ENCODE assay signal across 21 mouse cellular contexts in the genomic region with DNA sequence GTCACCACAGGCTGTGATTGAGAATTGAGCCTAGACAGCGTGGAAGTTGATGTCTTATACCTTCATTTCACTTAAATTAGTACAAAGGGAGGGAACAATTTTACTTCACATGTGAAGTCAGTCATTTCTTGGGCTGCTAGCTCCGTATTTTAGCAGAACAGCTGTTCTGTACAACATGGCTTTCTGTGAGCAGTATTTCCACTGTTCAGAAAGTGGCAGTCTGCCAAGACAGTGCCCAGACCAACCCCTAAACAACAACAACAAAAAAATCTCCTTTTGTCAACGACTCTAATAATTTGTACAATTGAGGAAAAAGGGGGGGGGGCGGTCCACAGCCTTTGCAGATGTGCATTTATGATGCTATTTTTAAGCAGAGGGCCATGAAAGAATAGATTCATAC.
A peak's percentile ranks its signal among the peaks of the same experiment; 100 is the strongest.
DNase-seq lines count a peak whose midpoint lies in the region; ATAC-seq and TF ChIP-seq lines count a peak whose summit lies in the region.
"Had no signal": no experiment of that assay in that cellular context is flagged by ENCODE, and none has a peak within 500 bp of the region (broad histone marks: within the 10 kb centered on the region; RNA-seq: fewer than 3 reads in every experiment).

No protein-coding gene starts in this region.

- H3K4me3 ChIP-seq in hindbrain, embryonic 13.5 days, result no peak overlapping the region
- H3K4me3 ChIP-seq in hindbrain, embryonic 12.5 days, result no peak overlapping the region
- H3K4me3 ChIP-seq in lung, embryonic 14.5 days (ENCODE audit: low read depth, low read length), result no peak overlapping the region
- H3K4me3 ChIP-seq in lung, postnatal 0 days (ENCODE audit: low read depth, low read length), result no peak overlapping the region
- no peak overlapping the region for H3K4me3 ChIP-seq in forebrain, embryonic 15.5 days
- H3K4me3 ChIP-seq: embryonic facial prominence, embryonic 12.5 days; gastrocnemius, adult 2 months; heart, embryonic 13.5 days; midbrain, embryonic 10.5 days had no signal

- ATAC-seq in hindbrain, embryonic 13.5 days (ENCODE audit: low FRiP score), result no peak
- no peak for ATAC-seq in hindbrain, embryonic 12.5 days (ENCODE audit: low FRiP score)
- no peak for ATAC-seq in lung, embryonic 14.5 days (ENCODE audit: insufficient read depth)
- ATAC-seq in lung, postnatal 0 days, result no peak
- ATAC-seq in forebrain, embryonic 15.5 days (replicated peaks), result peak; percentile 85
- ATAC-seq: intestine, postnatal 0 days had no signal

- H3K4me2 ChIP-seq in hindbrain, embryonic 13.5 days, result no peak overlapping the region
- H3K4me2 ChIP-seq in hindbrain, embryonic 12.5 days (replicated peaks), result no peak overlapping the region
- no peak overlapping the region for H3K4me2 ChIP-seq in lung, embryonic 14.5 days
- no peak overlapping the region for H3K4me2 ChIP-seq in lung, postnatal 0 days (replicated peaks; ENCODE audit: low read depth, low read length)
- no peak overlapping the region for H3K4me2 ChIP-seq in forebrain, embryonic 15.5 days (replicated peaks)
- H3K4me2 ChIP-seq: embryonic facial prominence, embryonic 12.5 days; heart, embryonic 13.5 days had no signal

- no peak overlapping the region for H3K9ac ChIP-seq in hindbrain, embryonic 13.5 days
- H3K9ac ChIP-seq in hindbrain, embryonic 12.5 days, result no peak overlapping the region
- H3K9ac ChIP-seq in lung, embryonic 14.5 days, result no peak overlapping the region
- H3K9ac ChIP-seq in lung, postnatal 0 days (replicated peaks; ENCODE audit: low read depth), result no peak overlapping the region
- H3K9ac ChIP-seq in forebrain, embryonic 15.5 days (replicated peaks), result no peak overlapping the region
- H3K9ac ChIP-seq: embryonic facial prominence, embryonic 12.5 days; heart, embryonic 13.5 days had no signal

- DNase-seq in lung, embryonic 14.5 days, result peak; percentile 11
- no peak for DNase-seq in lung, postnatal 0 days (ENCODE audit: low spot score)
- DNase-seq in adipocyte (ENCODE audit: low spot score), result peak; percentile 7
- DNase-seq in gastrocnemius, postnatal 10 days, result no peak
- DNase-seq: adrenal gland, adult 8-10 months; cerebellum, adult 2 months; gastrocnemius, adult 2 months; heart, adult 11 months; heart, postnatal 4 days; liver; lung, adult 18-20 months; lung, postnatal 4 days; thymus, postnatal 4 days had no signal

- H3K4me1 ChIP-seq in hindbrain, embryonic 13.5 days (replicated peaks), result peaks cover 8% of the 10 kb centered on the region; the same call in 1 of the 2 replicates
- H3K4me1 ChIP-seq in hindbrain, embryonic 12.5 days, result no peaks in the 10 kb centered on the region
- H3K4me1 ChIP-seq in lung, embryonic 14.5 days (ENCODE audit: insufficient read depth), result no peaks in the 10 kb centered on the region
- no peaks in the 10 kb centered on the region for H3K4me1 ChIP-seq in lung, postnatal 0 days (ENCODE audit: insufficient read depth, low read depth, low read length)
- H3K4me1 ChIP-seq in forebrain, embryonic 15.5 days, result peaks cover 12% of the 10 kb centered on the region
- H3K4me1 ChIP-seq: embryonic facial prominence, embryonic 12.5 days; heart, embryonic 13.5 days; midbrain, embryonic 10.5 days had no signal

- TF ChIP-seq EP300 in lung, postnatal 0 days (IDR thresholded peaks at IDR 0.05), result no peak

- no peaks in the 10 kb centered on the region for H3K36me3 ChIP-seq in hindbrain, embryonic 13.5 days
- H3K36me3 ChIP-seq in hindbrain, embryonic 12.5 days, result no peaks in the 10 kb centered on the region
- no peaks in the 10 kb centered on the region for H3K36me3 ChIP-seq in lung, embryonic 14.5 days (ENCODE audit: insufficient read depth)
- no peaks in the 10 kb centered on the region for H3K36me3 ChIP-seq in lung, postnatal 0 days (ENCODE audit: insufficient read depth, low read length)
- H3K36me3 ChIP-seq in forebrain, embryonic 15.5 days, result no peaks in the 10 kb centered on the region
- H3K36me3 ChIP-seq: embryonic facial prominence, embryonic 12.5 days; heart, embryonic 13.5 days; midbrain, embryonic 10.5 days had no signal

- no peak for TF ChIP-seq CTCF in lung, embryonic 14.5 days (IDR thresholded peaks at IDR 0.05; ENCODE audit: low read depth)
- no peak for TF ChIP-seq CTCF in lung, postnatal 0 days (IDR thresholded peaks at IDR 0.05)

- H3K27me3 ChIP-seq in hindbrain, embryonic 13.5 days, result no peaks in the 10 kb centered on the region
- no peaks in the 10 kb centered on the region for H3K27me3 ChIP-seq in hindbrain, embryonic 12.5 days
- no peaks in the 10 kb centered on the region for H3K27me3 ChIP-seq in lung, embryonic 14.5 days (ENCODE audit: insufficient read depth, low read length)
- H3K27me3 ChIP-seq in lung, postnatal 0 days (replicated peaks; ENCODE audit: insufficient read depth, low read length), result no peaks in the 10 kb centered on the region
- H3K27me3 ChIP-seq in forebrain, embryonic 15.5 days, result no peaks in the 10 kb centered on the region
- H3K27me3 ChIP-seq: embryonic facial prominence, embryonic 12.5 days; heart, embryonic 13.5 days had no signal

- no peaks in the 10 kb centered on the region for H3K9me3 ChIP-seq in hindbrain, embryonic 13.5 days
- H3K9me3 ChIP-seq in hindbrain, embryonic 12.5 days (replicated peaks), result no peaks in the 10 kb centered on the region
- H3K9me3 ChIP-seq in lung, embryonic 14.5 days (ENCODE audit: low read depth, low read length), result no peaks in the 10 kb centered on the region
- H3K9me3 ChIP-seq in lung, postnatal 0 days (ENCODE audit: low read length), result no peaks in the 10 kb centered on the region
- 0 out of 2 replicates have a peak, but pooled peaks cover 2% of the 10 kb centered on the region for H3K9me3 ChIP-seq in forebrain, embryonic 15.5 days
- H3K9me3 ChIP-seq: embryonic facial prominence, embryonic 12.5 days; midbrain, embryonic 10.5 days had no signal

- WGBS in hindbrain, embryonic 13.5 days, result 55% methylated on average over 4 of the region's 4 CpGs
- 82% methylated on average over 4 of the region's 4 CpGs for WGBS in hindbrain, embryonic 12.5 days
- WGBS in lung, embryonic 14.5 days, result 51% methylated on average over 4 of the region's 4 CpGs
- WGBS in lung, postnatal 0 days, result 66% methylated on average over 4 of the region's 4 CpGs
- WGBS in forebrain, embryonic 15.5 days, result 20% methylated on average over 4 of the region's 4 CpGs

- H3K27ac ChIP-seq in hindbrain, embryonic 13.5 days, result peak overlapping the region; percentile 67; the same call in 1 of the 2 replicates
- no peak overlapping the region for H3K27ac ChIP-seq in hindbrain, embryonic 12.5 days
- H3K27ac ChIP-seq in lung, embryonic 14.5 days (ENCODE audit: low read depth), result no peak overlapping the region
- no peak overlapping the region for H3K27ac ChIP-seq in lung, postnatal 0 days (ENCODE audit: low read length)
- peak overlapping the region; percentile 82 for H3K27ac ChIP-seq in forebrain, embryonic 15.5 days (replicated peaks)
- H3K27ac ChIP-seq: embryonic facial prominence, embryonic 12.5 days; gastrocnemius, adult 2 months; heart, embryonic 13.5 days; kidney, postnatal 0 days; midbrain, embryonic 10.5 days had no signal

Comparison
In these comparisons a context has a peak if more than half of its experiments do, and no peak if none do; other contexts are left out.
1. H3K27ac ChIP-seq: peak in hindbrain, embryonic 13.5 days (single experiment) and forebrain, embryonic 15.5 days (single experiment); none in hindbrain, embryonic 12.5 days (single experiment), lung, embryonic 14.5 days (single experiment) and lung, postnatal 0 days (single experiment).
2. DNase-seq: peak in lung, embryonic 14.5 days (single experiment) and adipocyte (single experiment); none in lung, postnatal 0 days (single experiment) and gastrocnemius, postnatal 10 days (single experiment).